ENCODE assay signal across 8 mouse cellular contexts in the genomic region with DNA sequence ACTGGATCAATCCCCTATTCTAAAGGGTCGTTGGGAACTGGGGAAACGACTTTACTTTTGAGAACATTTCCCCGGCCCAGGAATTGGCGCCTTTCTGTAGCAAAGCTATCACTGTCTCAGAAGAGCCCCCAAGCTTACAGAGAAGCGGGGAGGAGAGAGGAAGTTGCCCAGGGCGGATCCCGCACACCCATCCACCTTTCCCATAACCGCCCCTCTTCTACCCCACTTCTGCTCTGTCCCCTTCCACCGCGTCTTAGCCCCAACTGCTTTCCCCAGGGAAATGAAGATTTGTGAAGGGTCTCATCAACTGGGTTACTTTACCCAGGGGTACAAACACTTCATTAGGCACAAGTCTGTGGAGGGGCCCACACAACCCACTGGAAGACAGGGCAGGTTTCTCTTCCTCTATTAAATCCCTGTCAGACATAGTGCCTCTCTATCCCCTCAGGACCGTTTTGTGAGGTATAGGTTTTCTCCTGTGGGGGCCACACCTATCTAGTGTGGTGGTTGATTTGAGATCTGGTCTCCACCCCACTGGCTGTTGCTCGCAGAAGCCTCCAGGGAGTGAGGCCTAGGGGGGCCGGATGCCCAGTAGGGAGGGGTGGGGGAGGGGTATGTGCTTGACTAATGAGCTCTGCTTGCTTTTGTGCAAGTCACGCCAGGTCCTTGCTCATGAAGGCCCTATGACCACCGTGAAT. TPM values are rescaled to one million over a fixed set of nuclear protein-coding genes. Genes with fewer than 3 reads are reported as not detected.
DNase-seq lines count a peak whose midpoint lies in the region; ATAC-seq and TF ChIP-seq lines count a peak whose summit lies in the region.

No protein-coding gene starts in this region.

- DNase-seq in gastrocnemius, adult 2 months = peak; percentile 34
- no peak for DNase-seq in gastrocnemius, adult 8-10 months (ENCODE audit: low spot score in 2 of 2)
- peak; percentile 47 to 66 for DNase-seq in heart, adult 9 months (ENCODE audit: low spot score in 2 of 2)
- peak; percentile 52 for DNase-seq in lung, postnatal 25 days (ENCODE audit: low spot score)
- peak; percentile 43 for DNase-seq in skeletal muscle tissue, adult 2 months (ENCODE audit: low read depth, low spot score)
- DNase-seq in frontal cortex, postnatal 36 days (ENCODE audit: low spot score in 2 of 2) = no peak

- peak overlapping the region; percentile 90 for H3K27ac ChIP-seq in gastrocnemius, adult 2 months
- no peak overlapping the region for H3K27ac ChIP-seq in kidney, embryonic 14.5 days (ENCODE audit: low read depth, low read length)

- no peaks in the 10 kb centered on the region for H3K9me3 ChIP-seq in kidney, embryonic 14.5 days (ENCODE audit: control insufficient read depth, low read length)

- no peak for TF ChIP-seq CTCF in gastrocnemius, adult 2 months (IDR thresholded peaks at IDR 0.05)

- H3K9ac ChIP-seq in kidney, embryonic 14.5 days (ENCODE audit: low read depth, low read length) = peak overlapping the region; percentile 56; the same call in 1 of the 2 replicates

- peak; percentile 66 for ATAC-seq in common myeloid progenitor, adult 5-6 weeks (replicated peaks; ENCODE audit: low read depth, poor library complexity, severe bottlenecking)
- ATAC-seq in kidney, embryonic 14.5 days (ENCODE audit: low FRiP score, low TSS enrichment) = peak; percentile 56

- peak overlapping the region; percentile 84 for H3K4me3 ChIP-seq in gastrocnemius, adult 2 months
- peak overlapping the region; percentile 47 for H3K4me3 ChIP-seq in kidney, embryonic 14.5 days (ENCODE audit: low read length)

- WGBS in kidney, embryonic 14.5 days = 28% methylated on average over 15 of the region's 15 CpGs

- intact Hi-C loops in gastrocnemius, adult 2 months (cut with DNase I) = no loop called here

- H3K36me3 ChIP-seq in kidney, embryonic 14.5 days (ENCODE audit: control insufficient read depth, insufficient read depth, low read length) = no peaks in the 10 kb centered on the region

- peak overlapping the region; percentile 40 for H3K4me2 ChIP-seq in kidney, embryonic 14.5 days (replicated peaks; ENCODE audit: low read depth, low read length)

- no peaks in the 10 kb centered on the region for H3K27me3 ChIP-seq in kidney, embryonic 14.5 days (ENCODE audit: control insufficient read depth, insufficient read depth, low read length)

- H3K4me1 ChIP-seq in kidney, embryonic 14.5 days (ENCODE audit: control insufficient read depth, insufficient read depth, low read length) = no peaks in the 10 kb centered on the region

RNA-seq across cellular contexts. Expression of gene Msn, which starts 0.8 kb away (rescaled TPM):
- 10 to 100 TPM; 23.3 to 33.8 TPM for total RNA-seq in gastrocnemius, adult 2 months (2021)
- 10 to 100 TPM; 16.0 to 22.6 (median 18.5) TPM for total RNA-seq in gastrocnemius, adult 8-10 months (2022)
- 134 and 168 TPM in 2 replicates for total RNA-seq in common myeloid progenitor, adult 5-6 weeks (2017)
- polyA plus RNA-seq in kidney, embryonic 14.5 days (2014; fragmentation: Nextera tagmentation; extraction: Ambion mirVana) = 70.2 and 112 TPM in 2 replicates

Comparison
In these comparisons a context has a peak if more than half of its experiments do, and no peak if none do; other contexts are left out.
1. DNase-seq: peak in gastrocnemius, adult 2 months (single experiment), heart, adult 9 months (2 of 2), lung, postnatal 25 days (single experiment) and skeletal muscle tissue, adult 2 months (single experiment); none in gastrocnemius, adult 8-10 months (0 of 2) and frontal cortex, postnatal 36 days (0 of 2).